Mouse (Mus musculus) testis, adult 2 months (tissue): ENCODE measurements around the gene Kcnc3.

Experiments used
- CTCF ChIP-seq: fragments of 200-500 bp; IDR thresholded peaks from 2 replicates; pipeline ENCODE4 v1.5.1; 2012; ENCODE audit warnings: low read depth, mild to moderate bottlenecking, inconsistent platforms, low read length, moderate library complexity; ENCODE audit not compliant: control insufficient read depth, insufficient read depth, insufficient replicate concordance
- POLR2A ChIP-seq: fragments of 200-500 bp; IDR thresholded peaks from 2 replicates; pipeline ENCODE4 v1.6.1; 2012; ENCODE audit warnings: low read depth, mild to moderate bottlenecking, inconsistent platforms, low read length, moderate library complexity; ENCODE audit not compliant: control insufficient read depth

DNA sequence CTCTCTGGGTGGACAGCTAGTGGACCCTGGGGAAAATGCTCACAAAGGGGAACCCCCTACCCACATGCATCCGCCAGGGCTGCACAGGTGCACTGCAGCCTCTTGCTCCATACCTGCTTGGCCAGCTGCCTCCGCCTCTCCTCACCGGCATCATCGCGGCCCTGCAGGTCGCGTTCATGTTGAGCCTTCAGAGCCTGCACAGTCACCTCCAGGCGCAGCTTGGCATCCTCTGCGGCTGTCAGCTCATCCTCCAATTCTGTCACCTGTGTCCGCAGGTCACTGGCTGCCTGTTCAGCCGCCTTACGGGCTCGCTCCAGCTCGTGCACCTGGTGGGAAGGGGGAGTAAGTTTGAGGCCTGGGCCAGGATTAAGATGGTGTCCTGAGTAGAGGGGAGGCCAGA lies 25.5 kb downstream of the Kcnc3 start:
- TF ChIP-seq POLR2A (no peak), CTCF (no peak)
